Comparison of ENCODE assay signal across 11 mouse cellular contexts in genomic region chr3:79110153-79110552, GRCm38 (mm10).
DNase-seq lines count a peak whose midpoint lies in the region; ATAC-seq lines count a peak whose summit lies in the region.
"Had no signal": no experiment of that assay in that cellular context is flagged by ENCODE, and none has a peak within 500 bp of the region (broad histone marks: within the 10 kb centered on the region; RNA-seq: fewer than 3 reads in every experiment).

No protein-coding gene starts in this region.

- no peak overlapping the region for H3K27ac ChIP-seq in heart, embryonic 12.5 days (ENCODE audit: poor library complexity, severe bottlenecking)
- H3K27ac ChIP-seq in embryonic facial prominence, embryonic 10.5 days (replicated peaks): no peak overlapping the region
- no peak overlapping the region for H3K27ac ChIP-seq in heart, embryonic 10.5 days
- H3K27ac ChIP-seq: forebrain, embryonic 12.5 days; lung, embryonic 15.5 days had no signal

- 89% methylated on average over 6 of the region's 6 CpGs for WGBS in heart, embryonic 12.5 days
- WGBS in embryonic facial prominence, embryonic 10.5 days: 91% methylated on average over 6 of the region's 6 CpGs
- WGBS in heart, embryonic 10.5 days: 93% methylated on average over 6 of the region's 6 CpGs

- peak; percentile 53 for DNase-seq in heart, postnatal 4 days
- DNase-seq in right cerebral cortex, postnatal 4 days: peak; percentile 62
- DNase-seq in right cerebral cortex, postnatal 25 days: no peak
- peak; percentile 23 for DNase-seq in embryonic facial prominence, embryonic 10.5 days (ENCODE audit: low spot score)
- peak; percentile 45 for DNase-seq in thymus, postnatal 25 days
- no peak for DNase-seq in neural tube, embryonic 10.5 days (ENCODE audit: extremely low spot score, low spot score)
- DNase-seq in heart, embryonic 10.5 days (ENCODE audit: low spot score): no peak
- DNase-seq: adrenal gland, adult 2 months had no signal

- no peak overlapping the region for H3K9ac ChIP-seq in heart, embryonic 12.5 days
- H3K9ac ChIP-seq: forebrain, embryonic 12.5 days; lung, embryonic 15.5 days had no signal

- no peak overlapping the region for H3K4me2 ChIP-seq in heart, embryonic 12.5 days
- H3K4me2 ChIP-seq: forebrain, embryonic 12.5 days; lung, embryonic 15.5 days had no signal

- H3K36me3 ChIP-seq in heart, embryonic 12.5 days: peaks cover 15% of the 10 kb centered on the region
- peaks cover 12% of the 10 kb centered on the region for H3K36me3 ChIP-seq in embryonic facial prominence, embryonic 10.5 days (replicated peaks)
- peaks cover 16% of the 10 kb centered on the region for H3K36me3 ChIP-seq in heart, embryonic 10.5 days
- H3K36me3 ChIP-seq: forebrain, embryonic 12.5 days had no signal

- no peaks in the 10 kb centered on the region for H3K27me3 ChIP-seq in heart, embryonic 12.5 days (replicated peaks)
- H3K27me3 ChIP-seq in embryonic facial prominence, embryonic 10.5 days (replicated peaks; ENCODE audit: low read depth, poor library complexity, severe bottlenecking): no peaks in the 10 kb centered on the region
- no peaks in the 10 kb centered on the region for H3K27me3 ChIP-seq in heart, embryonic 10.5 days (ENCODE audit: insufficient read depth, poor library complexity, severe bottlenecking)
- H3K27me3 ChIP-seq: forebrain, embryonic 12.5 days; lung, embryonic 15.5 days had no signal

- H3K4me3 ChIP-seq in heart, embryonic 12.5 days: no peak overlapping the region
- H3K4me3 ChIP-seq in embryonic facial prominence, embryonic 10.5 days: no peak overlapping the region
- H3K4me3 ChIP-seq in heart, embryonic 10.5 days: no peak overlapping the region
- H3K4me3 ChIP-seq: forebrain, embryonic 12.5 days; lung, embryonic 15.5 days had no signal

- H3K4me1 ChIP-seq in heart, embryonic 12.5 days (replicated peaks): 0 out of 2 replicates have a peak, but pooled peaks cover 3% of the 10 kb centered on the region
- H3K4me1 ChIP-seq in embryonic facial prominence, embryonic 10.5 days: no peaks in the 10 kb centered on the region
- no peaks in the 10 kb centered on the region for H3K4me1 ChIP-seq in heart, embryonic 10.5 days
- H3K4me1 ChIP-seq: forebrain, embryonic 12.5 days; lung, embryonic 15.5 days had no signal

- peaks cover 8% of the 10 kb centered on the region for H3K9me3 ChIP-seq in heart, embryonic 12.5 days (replicated peaks)
- no peaks in the 10 kb centered on the region for H3K9me3 ChIP-seq in embryonic facial prominence, embryonic 10.5 days
- no peaks in the 10 kb centered on the region for H3K9me3 ChIP-seq in heart, embryonic 10.5 days
- H3K9me3 ChIP-seq: forebrain, embryonic 12.5 days had no signal

- ATAC-seq in heart, embryonic 12.5 days (ENCODE audit: insufficient number of reproducible peaks, low FRiP score): no peak

Comparison
In these comparisons a context has a peak if more than half of its experiments do, and no peak if none do; other contexts are left out.
1. DNase-seq: peak in heart, postnatal 4 days (single experiment), right cerebral cortex, postnatal 4 days (single experiment), embryonic facial prominence, embryonic 10.5 days (single experiment) and thymus, postnatal 25 days (single experiment); none in right cerebral cortex, postnatal 25 days (single experiment), neural tube, embryonic 10.5 days (single experiment) and heart, embryonic 10.5 days (single experiment).